8 mouse cellular contexts compared by ENCODE assay signal in the genomic region with DNA sequence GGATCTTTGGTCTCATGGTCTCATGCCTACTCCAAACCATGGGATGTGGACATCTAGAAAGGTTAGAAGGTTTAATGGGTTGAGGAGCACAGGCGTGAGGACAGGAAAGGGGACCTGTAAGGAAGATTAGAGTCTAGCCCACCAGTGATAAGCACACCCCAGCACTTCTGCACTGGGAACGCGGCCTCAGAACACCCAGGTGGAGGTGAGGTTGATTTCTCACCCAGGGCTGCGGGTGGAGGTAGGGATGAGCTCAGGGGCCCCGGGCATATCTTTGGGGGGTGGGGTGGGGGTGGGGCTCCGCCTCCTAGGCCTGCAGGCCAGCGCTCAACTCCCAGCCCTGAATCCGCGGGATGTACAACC. TPM values are rescaled to one million over a fixed set of nuclear protein-coding genes. Genes with fewer than 3 reads are reported as not detected.
A peak's percentile ranks its signal among the peaks of the same experiment; 100 is the strongest.
DNase-seq lines count a peak whose midpoint lies in the region; ATAC-seq and TF ChIP-seq lines count a peak whose summit lies in the region.

No protein-coding gene starts in this region.

- peak overlapping the region; percentile 83 for H3K4me2 ChIP-seq in forebrain, embryonic 12.5 days
- H3K4me2 ChIP-seq in liver, embryonic 13.5 days: peak overlapping the region; percentile 93

- no peak for TF ChIP-seq CTCF in C2C12 (IDR thresholded peaks at IDR 0.05; ENCODE audit: control insufficient read depth, insufficient read depth, insufficient read length)

- peaks cover 7% of the 10 kb centered on the region; the same call in 1 of the 2 replicates for H3K27me3 ChIP-seq in heart, embryonic 10.5 days (ENCODE audit: insufficient read depth, poor library complexity, severe bottlenecking)
- H3K27me3 ChIP-seq in C2C12 (ENCODE audit: control insufficient read depth, insufficient read depth, insufficient read length): no peaks in the 10 kb centered on the region
- H3K27me3 ChIP-seq in forebrain, embryonic 12.5 days: peaks cover 58% of the 10 kb centered on the region
- H3K27me3 ChIP-seq in liver, embryonic 13.5 days: no peaks in the 10 kb centered on the region

- no peaks in the 10 kb centered on the region for H3K79me2 ChIP-seq in C2C12 (ENCODE audit: control insufficient read depth, insufficient read depth)

- no peaks in the 10 kb centered on the region for H3K36me3 ChIP-seq in heart, embryonic 10.5 days
- H3K36me3 ChIP-seq in C2C12 (ENCODE audit: control insufficient read depth, insufficient read depth): no peaks in the 10 kb centered on the region
- H3K36me3 ChIP-seq in forebrain, embryonic 12.5 days (replicated peaks): no peaks in the 10 kb centered on the region
- peaks cover 8% of the 10 kb centered on the region for H3K36me3 ChIP-seq in liver, embryonic 13.5 days

- intact Hi-C loops in gastrocnemius, postnatal 14 days (cut with DNase I; ENCODE audit: low total_unique reads): no loop called here

- peak overlapping the region; percentile 70 for H3K9ac ChIP-seq in forebrain, embryonic 12.5 days
- peak overlapping the region; percentile 85 for H3K9ac ChIP-seq in liver, embryonic 13.5 days

- peak; percentile 53; the same call in 1 of the 2 replicates for ATAC-seq in forebrain, embryonic 12.5 days (ENCODE audit: low FRiP score)
- no peak for ATAC-seq in liver, embryonic 13.5 days (ENCODE audit: low read depth)

- H3K27ac ChIP-seq in heart, embryonic 10.5 days: peak overlapping the region; percentile 88
- no peak overlapping the region for H3K27ac ChIP-seq in forebrain, embryonic 12.5 days
- H3K27ac ChIP-seq in liver, embryonic 13.5 days: peak overlapping the region; percentile 99

- DNase-seq in heart, embryonic 10.5 days (ENCODE audit: low spot score): no peak
- DNase-seq in heart, adult 8-10 months (ENCODE audit: low spot score): no peak
- DNase-seq in liver, embryonic 13.5 days: no peak
- no peak for DNase-seq in adrenal gland, postnatal 4 days (ENCODE audit: low spot score in 2 of 2)
- DNase-seq in right cerebral cortex, adult 18-20 months: no peak
- DNase-seq in gastrocnemius, postnatal 14 days: no peak

- whole genome bisulfite sequencing in heart, embryonic 10.5 days: 4% methylated on average over 9 of the region's 9 CpGs
- WGBS in forebrain, embryonic 12.5 days: 11% methylated on average over 9 of the region's 9 CpGs
- 2% methylated on average over 9 of the region's 9 CpGs for WGBS in liver, embryonic 13.5 days (ENCODE audit: insufficient replicate concordance)

- H3K4me3 ChIP-seq in heart, embryonic 10.5 days: peak overlapping the region; percentile 75
- peak overlapping the region; percentile 34 for H3K4me3 ChIP-seq in C2C12 (ENCODE audit: insufficient read depth, poor library complexity, severe bottlenecking)
- peak overlapping the region; percentile 74 for H3K4me3 ChIP-seq in forebrain, embryonic 12.5 days (replicated peaks)
- peak overlapping the region; percentile 81 for H3K4me3 ChIP-seq in liver, embryonic 13.5 days (replicated peaks)

- H3K4me1 ChIP-seq in heart, embryonic 10.5 days: peaks cover 54% of the 10 kb centered on the region
- peaks cover 16% of the 10 kb centered on the region for H3K4me1 ChIP-seq in forebrain, embryonic 12.5 days
- H3K4me1 ChIP-seq in liver, embryonic 13.5 days (replicated peaks): peaks cover 78% of the 10 kb centered on the region

- H3K9me3 ChIP-seq in heart, embryonic 10.5 days: no peaks in the 10 kb centered on the region
- no peaks in the 10 kb centered on the region for H3K9me3 ChIP-seq in forebrain, embryonic 12.5 days
- no peaks in the 10 kb centered on the region for H3K9me3 ChIP-seq in liver, embryonic 13.5 days (replicated peaks)

- peak overlapping the region; percentile 42 for H3ac ChIP-seq in C2C12 (ENCODE audit: control insufficient read depth, insufficient read length, low read depth)

- no peaks in the 10 kb centered on the region for H3K79me3 ChIP-seq in C2C12 (ENCODE audit: low read depth)

TF ChIP-seq in C2C12, 6 proteins besides CTCF, POLR2A, EP300 and RAD21:
- TF ChIP-seq FOSL1 (IDR thresholded peaks at IDR 0.05; ENCODE audit: insufficient read depth, low read length, poor library complexity, severe bottlenecking) (no peak), MAX (IDR thresholded peaks at IDR 0.05) (no peak), USF1 (IDR thresholded peaks at IDR 0.05; ENCODE audit: low read depth) (no peak), CEBPB (IDR thresholded peaks at IDR 0.05; ENCODE audit: low read depth) (no peak), MYOG (IDR thresholded peaks at IDR 0.05; ENCODE audit: control insufficient read depth, extremely low read depth, insufficient read length) (no peak), MYOD1 (IDR thresholded peaks at IDR 0.05; ENCODE audit: control insufficient read depth, insufficient read length, low read depth) (no peak)

RNA-seq across cellular contexts. Expression of a gene that starts 0.5 kb away (rescaled TPM):
- 9.4 and 11.0 TPM in 2 replicates for polyA plus RNA-seq in heart, embryonic 10.5 days (2016; fragmentation: Nextera tagmentation; extraction: Ambion mirVana)
- total RNA-seq in heart, adult 8-10 months (2022): 1 to 10 TPM; 1.2 to 2.9 (median 1.6) TPM
- 2.5 TPM for polyA plus RNA-seq in C2C12 (2012; fragmentation: generic; extraction: Trizol)
- 8.3 and 9.3 TPM in 2 replicates for polyA plus RNA-seq in forebrain, embryonic 12.5 days (2016; fragmentation: Nextera tagmentation; extraction: Ambion mirVana)
- polyA plus RNA-seq in liver, embryonic 13.5 days (2015; fragmentation: Nextera tagmentation; extraction: Ambion mirVana): 13.2 and 16.8 TPM in 2 replicates
- total RNA-seq in adrenal gland, postnatal 4 days (2021): 10 to 100 TPM; 15.6 to 18.7 TPM
- total RNA-seq in gastrocnemius, postnatal 14 days (2021): 1 to 10 TPM; 4.2 to 4.5 TPM

RNA-seq across cellular contexts. Expression of a gene that starts 21.7 kb away (rescaled TPM):
- 0.06 TPM in 1 of 2 replicates, not detected in the other for polyA plus RNA-seq in heart, embryonic 10.5 days (2016; fragmentation: Nextera tagmentation; extraction: Ambion mirVana)
- total RNA-seq in heart, adult 8-10 months (2022): not detected
- not detected for polyA plus RNA-seq in C2C12 (2012; fragmentation: generic; extraction: Trizol)
- polyA plus RNA-seq in forebrain, embryonic 12.5 days (2016; fragmentation: Nextera tagmentation; extraction: Ambion mirVana): 0.13 and 0.15 TPM in 2 replicates
- polyA plus RNA-seq in liver, embryonic 13.5 days (2015; fragmentation: Nextera tagmentation; extraction: Ambion mirVana): not detected in 2 replicates
- total RNA-seq in adrenal gland, postnatal 4 days (2021): 1 to 10 TPM; 1.3 to 1.8 TPM
- total RNA-seq in gastrocnemius, postnatal 14 days (2021): not detected

RNA-seq across cellular contexts. Expression of a gene that starts 32.2 kb away (rescaled TPM):
- 0.33 TPM in 2 replicates for polyA plus RNA-seq in heart, embryonic 10.5 days (2016; fragmentation: Nextera tagmentation; extraction: Ambion mirVana)
- total RNA-seq in heart, adult 8-10 months (2022): under 1 TPM in 3 of 4 experiments, not detected in 1; 0.16 to 0.24 (median 0.20) TPM
- polyA plus RNA-seq in C2C12 (2012; fragmentation: generic; extraction: Trizol): 0.40 TPM
- 0.45 and 0.74 TPM in 2 replicates for polyA plus RNA-seq in forebrain, embryonic 12.5 days (2016; fragmentation: Nextera tagmentation; extraction: Ambion mirVana)
- polyA plus RNA-seq in liver, embryonic 13.5 days (2015; fragmentation: Nextera tagmentation; extraction: Ambion mirVana): 0.50 and 0.76 TPM in 2 replicates
- total RNA-seq in adrenal gland, postnatal 4 days (2021): 1 to 10 TPM in 1 of 2 experiments, under 1 TPM in 1; 0.79 to 1.3 TPM
- under 1 TPM in 1 of 2 experiments, not detected in 1; 0.13 TPM for total RNA-seq in gastrocnemius, postnatal 14 days (2021)

RNA-seq across cellular contexts. Expression of a gene that starts 58.2 kb away (rescaled TPM):
- 16.4 and 17.3 TPM in 2 replicates for polyA plus RNA-seq in heart, embryonic 10.5 days (2016; fragmentation: Nextera tagmentation; extraction: Ambion mirVana)
- 1 to 10 TPM; 3.6 to 4.7 (median 4.3) TPM for total RNA-seq in heart, adult 8-10 months (2022)
- 0.06 TPM for polyA plus RNA-seq in C2C12 (2012; fragmentation: generic; extraction: Trizol)
- polyA plus RNA-seq in forebrain, embryonic 12.5 days (2016; fragmentation: Nextera tagmentation; extraction: Ambion mirVana): 18.9 and 19.4 TPM in 2 replicates
- 8.0 and 8.3 TPM in 2 replicates for polyA plus RNA-seq in liver, embryonic 13.5 days (2015; fragmentation: Nextera tagmentation; extraction: Ambion mirVana)
- total RNA-seq in adrenal gland, postnatal 4 days (2021): 100 to 1,000 TPM; 132 to 153 TPM
- 1 to 10 TPM; 4.6 to 5.4 TPM for total RNA-seq in gastrocnemius, postnatal 14 days (2021)
